Comparison of ENCODE assay signal across 8 mouse cellular contexts in the genomic region with DNA sequence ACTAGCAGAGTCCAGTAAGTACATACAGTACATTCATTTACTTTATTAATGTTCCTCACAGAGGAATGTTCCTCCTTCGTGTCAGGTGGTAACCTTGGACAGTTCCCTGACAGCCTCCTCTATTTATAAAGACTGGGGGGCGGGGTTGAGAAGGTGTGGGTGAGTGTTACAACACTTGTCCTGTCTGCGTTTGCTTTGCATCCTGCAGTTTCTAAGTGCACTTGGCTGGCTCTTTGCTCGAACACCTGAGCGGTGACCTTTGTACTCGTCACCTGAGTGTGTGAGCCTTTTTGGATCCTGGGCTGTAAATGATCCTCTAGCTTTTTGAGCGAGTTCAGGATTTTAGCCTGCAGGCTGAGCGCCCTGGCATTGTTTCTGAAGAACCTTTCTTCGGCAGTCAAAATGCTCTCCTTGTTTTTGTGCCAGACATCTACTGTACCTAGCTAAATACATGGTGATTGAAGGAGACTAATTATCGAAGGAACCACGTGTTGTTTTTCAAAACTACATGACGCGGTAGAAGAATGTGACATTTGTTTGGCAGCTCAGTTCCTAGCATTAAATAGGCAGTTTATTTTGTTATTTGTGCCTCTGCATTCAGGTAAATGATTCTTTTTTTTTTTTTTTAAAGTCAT. TPM values are rescaled to one million over a fixed set of nuclear protein-coding genes. Genes with fewer than 3 reads are reported as not detected.
DNase-seq lines count a peak whose midpoint lies in the region; ATAC-seq lines count a peak whose summit lies in the region.

No protein-coding gene starts in this region.

- H3K27me3 ChIP-seq in limb, embryonic 11.5 days (ENCODE audit: control insufficient read depth, insufficient read depth, low read length): no peaks in the 10 kb centered on the region
- H3K27me3 ChIP-seq in midbrain, embryonic 10.5 days (ENCODE audit: low read depth, poor library complexity, severe bottlenecking): no peaks in the 10 kb centered on the region

- no peak overlapping the region for H3K27ac ChIP-seq in limb, embryonic 11.5 days (replicated peaks; ENCODE audit: low read depth, low read length)
- H3K27ac ChIP-seq in midbrain, embryonic 10.5 days (replicated peaks): no peak overlapping the region

- WGBS in limb, embryonic 11.5 days: 37% methylated on average over 13 of the region's 13 CpGs
- 43% methylated on average over 13 of the region's 13 CpGs for WGBS in midbrain, embryonic 10.5 days

- ATAC-seq in erythroid progenitor cell, adult 5-6 weeks (replicated peaks; ENCODE audit: low FRiP score, poor library complexity, severe bottlenecking): 0 out of 2 replicates have a peak, but pooled peaks have one; percentile 14
- ATAC-seq in limb, embryonic 11.5 days (ENCODE audit: insufficient number of reproducible peaks, low FRiP score, low TSS enrichment, low read depth): no peak

- H3K9me3 ChIP-seq in limb, embryonic 11.5 days (ENCODE audit: control insufficient read depth, low read length): no peaks in the 10 kb centered on the region
- no peaks in the 10 kb centered on the region for H3K9me3 ChIP-seq in midbrain, embryonic 10.5 days (replicated peaks)

- peak; percentile 38 for DNase-seq in embryo, embryonic 11 days
- DNase-seq in embryo, embryonic 10 days (ENCODE audit: low spot score): no peak
- peak; percentile 62 for DNase-seq in NIH3T3 (ENCODE audit: low read depth)
- peak; percentile 46 for DNase-seq in heart, postnatal 4 days
- no peak for DNase-seq in limb, embryonic 11.5 days (ENCODE audit: low spot score)
- DNase-seq in midbrain, embryonic 10.5 days (ENCODE audit: low spot score): no peak
- DNase-seq in thymus, postnatal 10 days (ENCODE audit: low spot score in 2 of 2): peak; percentile 24 to 26

- peak overlapping the region; percentile 77 for H3K4me3 ChIP-seq in limb, embryonic 11.5 days (ENCODE audit: low read depth, low read length)
- peak overlapping the region; percentile 98 for H3K4me3 ChIP-seq in midbrain, embryonic 10.5 days

- H3K36me3 ChIP-seq in limb, embryonic 11.5 days (ENCODE audit: control insufficient read depth, insufficient read depth, low read length): no peaks in the 10 kb centered on the region
- H3K36me3 ChIP-seq in midbrain, embryonic 10.5 days: peaks cover under 1% of the 10 kb centered on the region

- H3K9ac ChIP-seq in limb, embryonic 11.5 days (ENCODE audit: low read length): no peak overlapping the region

- peaks cover 5% of the 10 kb centered on the region for H3K4me1 ChIP-seq in limb, embryonic 11.5 days (ENCODE audit: control insufficient read depth, insufficient read depth, low read length)
- H3K4me1 ChIP-seq in midbrain, embryonic 10.5 days: peaks cover 34% of the 10 kb centered on the region

- H3K4me2 ChIP-seq in limb, embryonic 11.5 days (ENCODE audit: low read depth, severe bottlenecking): peak overlapping the region; percentile 91

RNA-seq across cellular contexts. Expression of a gene that starts 1.4 kb away (rescaled TPM):
- 28.5 and 50.7 TPM in 2 replicates for total RNA-seq in erythroid progenitor cell, adult 5-6 weeks (2015; ENCODE audit: low replicate concordance)
- total RNA-seq in erythroid progenitor cell, adult 5-6 weeks (2017; ENCODE audit: low replicate concordance): 68.5 and 69.1 TPM in 2 replicates
- total RNA-seq in heart, postnatal 4 days (2021): 100 to 1,000 TPM; 139 to 146 TPM
- 36.2 and 37.0 TPM in 2 replicates for polyA plus RNA-seq in limb, embryonic 11.5 days (2014; fragmentation: Nextera tagmentation; extraction: Ambion mirVana)
- polyA plus RNA-seq in midbrain, embryonic 10.5 days (2016; fragmentation: Nextera tagmentation; extraction: Ambion mirVana): 61.9 and 81.6 TPM in 2 replicates

RNA-seq across cellular contexts. Expression of a gene that starts 28.9 kb away (rescaled TPM):
- total RNA-seq in erythroid progenitor cell, adult 5-6 weeks (2015; ENCODE audit: low replicate concordance): 11.3 and 17.7 TPM in 2 replicates
- 7.6 and 42.3 TPM in 2 replicates for total RNA-seq in erythroid progenitor cell, adult 5-6 weeks (2017; ENCODE audit: low replicate concordance)
- 10 to 100 TPM; 32.7 to 37.8 TPM for total RNA-seq in heart, postnatal 4 days (2021)
- 259 and 269 TPM in 2 replicates for polyA plus RNA-seq in limb, embryonic 11.5 days (2014; fragmentation: Nextera tagmentation; extraction: Ambion mirVana)
- 281 and 305 TPM in 2 replicates for polyA plus RNA-seq in midbrain, embryonic 10.5 days (2016; fragmentation: Nextera tagmentation; extraction: Ambion mirVana)

RNA-seq across cellular contexts. Expression of a gene that starts 29.2 kb away (rescaled TPM):
- 32.3 and 33.5 TPM in 2 replicates for total RNA-seq in erythroid progenitor cell, adult 5-6 weeks (2015; ENCODE audit: low replicate concordance)
- 5.0 TPM in 1 of 2 replicates, not detected in the other for total RNA-seq in erythroid progenitor cell, adult 5-6 weeks (2017; ENCODE audit: low replicate concordance)
- 10 to 100 TPM; 45.3 to 56.6 TPM for total RNA-seq in heart, postnatal 4 days (2021)
- 488 and 505 TPM in 2 replicates for polyA plus RNA-seq in limb, embryonic 11.5 days (2014; fragmentation: Nextera tagmentation; extraction: Ambion mirVana)
- polyA plus RNA-seq in midbrain, embryonic 10.5 days (2016; fragmentation: Nextera tagmentation; extraction: Ambion mirVana): 451 and 498 TPM in 2 replicates

RNA-seq across cellular contexts. Expression of a gene that starts 41.2 kb away (rescaled TPM):
- 34.8 and 35.7 TPM in 2 replicates for total RNA-seq in erythroid progenitor cell, adult 5-6 weeks (2015; ENCODE audit: low replicate concordance)
- total RNA-seq in erythroid progenitor cell, adult 5-6 weeks (2017; ENCODE audit: low replicate concordance): 9.6 and 10.1 TPM in 2 replicates
- total RNA-seq in heart, postnatal 4 days (2021): 1,000 to 10,000 TPM in 1 of 2 experiments, 100 to 1,000 TPM in 1; 991 to 1,141 TPM
- polyA plus RNA-seq in limb, embryonic 11.5 days (2014; fragmentation: Nextera tagmentation; extraction: Ambion mirVana): 210 and 214 TPM in 2 replicates
- polyA plus RNA-seq in midbrain, embryonic 10.5 days (2016; fragmentation: Nextera tagmentation; extraction: Ambion mirVana): 127 and 138 TPM in 2 replicates

Comparison
In these comparisons a context has a peak if more than half of its experiments do, and no peak if none do; other contexts are left out.
1. DNase-seq: peak in embryo, embryonic 11 days (single experiment), NIH3T3 (single experiment), heart, postnatal 4 days (single experiment) and thymus, postnatal 10 days (2 of 2); none in embryo, embryonic 10 days (single experiment), limb, embryonic 11.5 days (single experiment) and midbrain, embryonic 10.5 days (single experiment).